Mouse (Mus musculus) neural tube, embryonic 12.5 days (tissue): ENCODE measurements around the gene Chek1. TPM values are rescaled to one million over a fixed set of nuclear protein-coding genes. Genes with fewer than 3 reads are reported as not detected.

Experiments
- ATAC-seq: fragments of 200-750 bp; cut with Nextera tagmentation; 2 replicates; pipeline ENCODE4 v1.8.0; 2017; ENCODE audit warnings: low read depth, mild to moderate bottlenecking, moderate TSS enrichment, moderate library complexity; ENCODE audit not compliant: low FRiP score
- H3K27ac ChIP-seq: fragments of 300-500 bp; sonication (generic); 2 replicates; pipeline ENCODE4 v1.5.1; 2016
- H3K27me3 ChIP-seq: fragments of 300-500 bp; sonication (generic); replicated peaks from 2 replicates; pipeline ENCODE4 v1.6.1; 2016; ENCODE audit warnings: mild to moderate bottlenecking
- H3K36me3 ChIP-seq: fragments of 300-500 bp; sonication (generic); 2 replicates; pipeline ENCODE4 v1.6.1; 2016; ENCODE audit warnings: mild to moderate bottlenecking
- H3K4me1 ChIP-seq: fragments of 300-500 bp; sonication (generic); 2 replicates; pipeline ENCODE4 v1.6.1; 2016
- H3K4me2 ChIP-seq: fragments of 300-500 bp; sonication (generic); replicated peaks from 2 replicates; pipeline ENCODE4 v1.6.1; 2016; ENCODE audit warnings: mild to moderate bottlenecking
- H3K4me3 ChIP-seq: fragments of 300-500 bp; sonication (generic); 2 replicates; pipeline ENCODE4 v1.5.1; 2016
- H3K9ac ChIP-seq: fragments of 300-500 bp; sonication (generic); 2 replicates; pipeline ENCODE4 v1.6.1; 2016; ENCODE audit warnings: mild to moderate bottlenecking
- H3K9me3 ChIP-seq: fragments of 300-500 bp; sonication (generic); 2 replicates; pipeline ENCODE4 v1.6.1; 2016; ENCODE audit warnings: mild to moderate bottlenecking
- WGBS: fragments of 180-500 bp; shearing (Covaris S2); methylation state at CpG from one replicate; pipeline ENCODE4 v1.1.7; 2016; 5-methylcytosine and 5-hydroxymethylcytosine counted together
- polyA plus RNA-seq: library from polyadenylated mRNA; unstranded; fragments of >200 nt; fragmentation: Nextera tagmentation; extraction: Ambion mirVana; gene quantifications from 2 replicates; pipeline ENCODE4 v1.2.1, GENCODE M21; 2016

Gene Chek1
- polyA plus RNA-seq, 1 experiment from 2014 or later: 30.1 TPM

DNA sequence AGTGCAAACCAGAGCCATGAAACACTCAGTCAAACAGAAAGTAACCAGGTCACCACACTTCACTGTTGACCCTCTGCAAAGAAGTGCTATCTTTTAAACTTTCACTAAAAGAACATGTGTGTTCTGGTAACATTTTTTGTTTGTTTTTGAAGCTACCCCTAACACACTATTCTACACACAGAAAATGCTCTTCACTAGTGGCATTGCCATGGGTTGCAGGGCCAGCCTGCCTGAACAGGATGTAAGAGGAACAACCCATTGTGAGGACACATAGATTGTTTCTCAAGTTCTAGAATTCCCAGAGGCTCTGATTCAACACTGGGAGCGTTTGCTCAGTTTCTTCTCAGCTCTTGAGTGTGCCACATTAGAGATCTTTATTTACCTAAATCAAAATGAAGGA lies 33.9 kb downstream of the Chek1 start, which contains the start of gene Acrv1:
TSS of gene Acrv1 (plus strand) at position 301 of the 400 bp plus-strand sequence.
- H3K9ac ChIP-seq: no peak within 1 kb of the TSS
- H3K9me3 ChIP-seq: no peaks in the 10 kb centered on the region
- 61% methylated on average over 1 of the region's 1 CpGs for WGBS
- no peaks in the 10 kb centered on the region for H3K4me1 ChIP-seq
- no peak within 1 kb of the TSS for H3K4me2 ChIP-seq
- no peaks in the 10 kb centered on the region for H3K27me3 ChIP-seq
- no peak for ATAC-seq
- no peaks in the 10 kb centered on the region for H3K36me3 ChIP-seq
- no peak within 1 kb of the TSS for H3K4me3 ChIP-seq
- H3K27ac ChIP-seq: no peak within 1 kb of the TSS

DNA sequence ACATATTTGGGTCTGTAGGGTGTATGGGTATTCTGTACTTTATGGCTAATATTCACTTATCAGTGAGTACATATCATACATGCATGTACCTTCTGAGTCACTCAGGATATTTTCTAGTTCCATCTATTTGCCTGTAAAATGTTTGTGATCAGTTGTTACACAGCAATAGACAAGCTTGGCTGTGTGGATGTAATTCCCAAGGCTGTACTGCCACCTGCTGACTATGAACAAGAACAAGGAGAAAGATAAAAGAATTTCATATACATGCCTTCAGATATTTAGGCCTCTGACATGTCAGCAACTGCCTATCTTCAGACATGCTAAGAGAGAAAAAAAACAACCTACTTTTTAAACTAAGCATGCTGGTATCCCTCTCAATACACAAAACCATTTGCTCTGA lies 39.5 kb downstream of the Chek1 start:
- H3K9me3 ChIP-seq: no peaks in the 10 kb centered on the region
- H3K27me3 ChIP-seq: no peaks in the 10 kb centered on the region
- H3K36me3 ChIP-seq: no peaks in the 10 kb centered on the region
- no peak for ATAC-seq
- H3K9ac ChIP-seq: no peak overlapping the region
- H3K4me3 ChIP-seq: no peak overlapping the region
- no peaks in the 10 kb centered on the region for H3K4me1 ChIP-seq
- H3K27ac ChIP-seq: no peak overlapping the region
- no peak overlapping the region for H3K4me2 ChIP-seq

DNA sequence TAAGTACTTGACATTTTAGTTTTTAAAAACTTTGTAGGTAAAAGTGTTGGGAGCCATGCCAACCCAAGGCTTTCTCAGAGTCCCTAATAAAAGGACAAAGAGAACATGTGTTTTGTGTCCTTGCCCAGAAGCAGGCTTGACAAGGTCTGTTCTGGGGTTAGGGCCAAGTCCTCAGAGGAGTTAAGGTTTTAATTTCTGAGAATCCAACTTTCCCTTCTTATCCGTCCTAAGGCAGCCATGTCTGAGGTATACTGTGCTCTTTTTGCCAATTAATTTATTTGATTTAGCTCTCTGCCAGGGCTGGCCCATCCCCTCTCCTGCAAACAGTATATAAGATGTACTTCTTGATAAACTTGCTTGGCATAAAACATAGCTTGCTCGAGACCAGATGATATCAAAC lies 45.4 kb downstream of the Chek1 start:
- Histone ChIP-seq H3K9me3 (no peaks in the 10 kb centered on the region), H3K27me3 (no peaks in the 10 kb centered on the region), H3K27ac (no peak overlapping the region), H3K4me2 (no peak overlapping the region), H3K36me3 (no peaks in the 10 kb centered on the region), H3K4me1 (no peaks in the 10 kb centered on the region), H3K9ac (no peak overlapping the region), H3K4me3 (no peak overlapping the region)
- ATAC-seq: no peak
- 85% methylated on average over 2 of the region's 2 CpGs for WGBS

Other genes starting within 250 kb of the Chek1 start
- gene Gm5615, start 185.1 kb downstream of the Chek1 start, polyA plus RNA-seq: not detected in 2 replicates
- gene Gm17689, start 144.4 kb downstream of the Chek1 start, polyA plus RNA-seq: not detected in 2 replicates
- not detected in 2 replicates for gene A630095E13Rik, start 83.7 kb downstream of the Chek1 start, polyA plus RNA-seq
- gene Acrv1, start 33.8 kb downstream of the Chek1 start, polyA plus RNA-seq: not detected in 2 replicates
- gene Stt3a, start 40.6 kb upstream of the Chek1 start, polyA plus RNA-seq: 144 and 155 TPM in 2 replicates
- 119 and 122 TPM in 2 replicates for gene Ei24, start 70.3 kb upstream of the Chek1 start, polyA plus RNA-seq
- 428 and 435 TPM in 2 replicates for gene Fez1, start 94.8 kb upstream of the Chek1 start, polyA plus RNA-seq